Mouse (Mus musculus) cerebellum, adult 2 months (tissue): ENCODE data around the gene Cmtm3. TPM values are rescaled to one million over a fixed set of nuclear protein-coding genes. Genes with fewer than 3 reads are reported as not detected.
"Not testable (repeated sequence)": the region's sequence is repeated elsewhere in the genome, so short reads cannot be mapped to it uniquely, and the experiment has no call there.

Experiments used
- DNase-seq, 2 experiments: peaks; one replicate each; pipeline ENCODE4 v3.0.0; 2021
- H3K27ac ChIP-seq: fragments of 200-500 bp; 2 replicates; pipeline ENCODE4 v1.5.1; 2012; ENCODE audit warnings: low read length, control low read depth, inconsistent platforms; ENCODE audit not compliant: insufficient read depth
- H3K27me3 ChIP-seq: fragments of 200-500 bp; 2 replicates; pipeline ENCODE4 v1.6.1; 2012; ENCODE audit warnings: inconsistent platforms, mild to moderate bottlenecking, low read length, moderate library complexity; ENCODE audit not compliant: control insufficient read depth, insufficient read depth
- H3K4me1 ChIP-seq: fragments of 200-500 bp; 2 replicates; pipeline ENCODE4 v1.6.1; 2011; ENCODE audit warnings: low read length; ENCODE audit not compliant: control insufficient read depth, insufficient read depth
- H3K4me3 ChIP-seq: fragments of 200-500 bp; replicated peaks from 2 replicates; pipeline ENCODE3; 2011; ENCODE audit warnings: mild to moderate bottlenecking, low read depth, low read length, control low read depth; ENCODE audit not compliant: insufficient read depth
- CTCF ChIP-seq: fragments of 200-500 bp; IDR thresholded peaks from 2 replicates; pipeline ENCODE4 v1.5.1; 2011; ENCODE audit warnings: low read depth, mild to moderate bottlenecking, control low read depth, low read length, moderate library complexity, borderline replicate concordance; ENCODE audit not compliant: insufficient read depth
- POLR2A ChIP-seq: fragments of 200-500 bp; IDR thresholded peaks from 2 replicates; pipeline ENCODE4 v1.6.1; 2011; ENCODE audit warnings: low read length, control low read depth, borderline replicate concordance; ENCODE audit not compliant: insufficient read depth
- WGBS: fragments of 180-500 bp; shearing (Covaris S2); methylation state at CpG from one replicate; pipeline ENCODE4 v1.1.7; 2018; 5-methylcytosine and 5-hydroxymethylcytosine counted together
- polyA plus RNA-seq: library from polyadenylated mRNA; depleted of rRNA; stranded (reverse); fragments of >200 nt; gene quantifications from 2 replicates; pipeline ENCODE4 v1.2.3, GENCODE M21; 2012; rRNA removed

Cmtm3 gene
- 16.9 and 18.6 TPM in 2 replicates for polyA plus RNA-seq

GRCm38 (mm10) chr8:104339229-104339982, at the start of gene Cmtm3:
Cmtm3 (plus strand) TSS chr8:104339410.
- DNase-seq = peak in 1 of 2 experiments; percentile 27
- 36% methylated on average over 17 of the region's 18 CpGs for WGBS
- TF ChIP-seq POLR2A (no peak), CTCF (no peak)

GRCm38 (mm10) chr8:104293081-104293480, 46.1 kb upstream of the Cmtm3 start, which contains the start of gene Cmtm2a:
Cmtm2a (minus strand) TSS chr8:104293181.
- 84% methylated on average over 12 of the region's 12 CpGs for WGBS
- not testable (repeated sequence) for H3K27me3 ChIP-seq, DNase-seq, H3K4me3 ChIP-seq, H3K27ac ChIP-seq, H3K4me1 ChIP-seq

More at GRCm38 (mm10) chr8:104339229-104339982, at the start of gene Cmtm3:
- Histone ChIP-seq H3K4me3 (peak within 1 kb of the TSS; percentile 61), H3K27me3 (no peaks in the 10 kb centered on the region), H3K4me1 (peaks cover 8% of the 10 kb centered on the region; the same call in 1 of the 2 replicates), H3K27ac (no peak within 1 kb of the TSS)

GRCm38 (mm10) chr8:104294396-104294795, 44.8 kb upstream of the Cmtm3 start:
- Histone ChIP-seq H3K4me3 (no peak overlapping the region), H3K27me3 (no peaks in the 10 kb centered on the region), H3K27ac (no peak overlapping the region), H3K4me1 (no peaks in the 10 kb centered on the region)
- DNase-seq = no peak
- 92% methylated on average over 1 of the region's 1 CpGs for WGBS
- TF ChIP-seq POLR2A (no peak), CTCF (no peak)

DNA sequence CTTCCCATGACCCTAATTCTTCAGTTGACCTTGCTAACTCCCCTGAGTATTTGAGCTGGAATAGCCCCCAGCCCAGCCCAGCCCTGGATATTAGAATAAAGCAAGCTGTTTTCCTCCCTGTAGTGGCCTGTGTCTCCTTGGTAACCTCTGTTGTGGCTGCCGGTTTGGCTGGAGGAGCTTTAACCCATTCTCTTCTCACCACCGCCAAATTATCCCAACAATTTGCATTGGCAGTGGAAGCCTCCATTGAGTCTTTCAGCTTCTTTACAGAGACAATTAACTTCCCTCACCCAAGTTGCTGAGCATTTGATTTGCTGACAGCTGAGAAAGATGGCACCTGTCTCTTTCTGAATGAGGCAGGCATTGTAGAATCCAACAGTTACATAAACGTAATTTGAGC, 37.6 kb upstream of the Cmtm3 start:
- not testable (repeated sequence) for H3K4me3 ChIP-seq, H3K4me1 ChIP-seq, H3K27me3 ChIP-seq, H3K27ac ChIP-seq, DNase-seq
- WGBS = 22% methylated on average over 3 of the region's 3 CpGs

DNA sequence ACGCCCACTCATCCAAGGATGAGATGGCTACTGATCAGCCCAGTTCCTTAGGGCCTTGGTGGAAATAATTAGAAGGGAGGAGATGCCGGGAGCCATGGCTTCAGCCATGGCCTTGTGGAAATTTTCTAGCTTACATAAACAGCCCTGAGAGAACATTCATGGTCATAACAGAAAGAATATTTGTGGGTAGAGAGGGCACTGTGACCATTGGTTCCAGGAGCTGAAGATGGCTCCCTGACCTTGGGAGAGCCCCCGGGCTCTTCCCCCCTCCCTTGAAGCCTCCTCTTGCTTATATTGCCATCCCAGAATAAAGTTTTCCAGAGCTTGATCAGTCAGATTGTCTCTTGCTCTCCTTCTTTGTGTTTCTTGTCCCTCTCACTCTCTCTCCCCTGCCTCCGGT, 36.7 kb upstream of the Cmtm3 start:
- not testable (repeated sequence) for H3K4me3 ChIP-seq, H3K27me3 ChIP-seq, DNase-seq, H3K27ac ChIP-seq, H3K4me1 ChIP-seq
- 89% methylated on average over 4 of the region's 4 CpGs for WGBS

DNA sequence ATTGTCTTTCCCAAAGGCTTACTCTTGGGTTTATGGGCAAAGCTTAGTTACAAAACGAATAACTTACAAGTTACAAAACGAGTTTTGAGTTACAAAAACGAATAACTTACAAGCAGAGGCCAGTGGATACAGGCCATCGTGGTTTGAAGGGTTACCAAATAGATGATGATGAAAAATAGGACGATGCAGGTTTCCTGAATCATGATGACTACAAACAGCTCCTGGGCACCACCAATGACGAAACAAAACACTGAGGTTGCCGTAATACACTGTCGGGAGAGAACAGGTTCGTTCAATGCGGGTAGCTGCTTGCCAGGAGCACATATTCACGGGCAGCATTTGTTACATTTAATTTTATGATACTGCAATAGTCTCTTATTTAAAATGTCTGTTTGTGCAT, 34.2 kb upstream of the Cmtm3 start:
- no peak overlapping the region for H3K27ac ChIP-seq
- peaks cover 2% of the 10 kb centered on the region; the same call in 1 of the 2 replicates for H3K4me1 ChIP-seq
- DNase-seq = no peak
- no peak overlapping the region for H3K4me3 ChIP-seq
- WGBS = 89% methylated on average over 11 of the region's 11 CpGs
- TF ChIP-seq CTCF (no peak), POLR2A (no peak)
- H3K27me3 ChIP-seq = no peaks in the 10 kb centered on the region

DNA sequence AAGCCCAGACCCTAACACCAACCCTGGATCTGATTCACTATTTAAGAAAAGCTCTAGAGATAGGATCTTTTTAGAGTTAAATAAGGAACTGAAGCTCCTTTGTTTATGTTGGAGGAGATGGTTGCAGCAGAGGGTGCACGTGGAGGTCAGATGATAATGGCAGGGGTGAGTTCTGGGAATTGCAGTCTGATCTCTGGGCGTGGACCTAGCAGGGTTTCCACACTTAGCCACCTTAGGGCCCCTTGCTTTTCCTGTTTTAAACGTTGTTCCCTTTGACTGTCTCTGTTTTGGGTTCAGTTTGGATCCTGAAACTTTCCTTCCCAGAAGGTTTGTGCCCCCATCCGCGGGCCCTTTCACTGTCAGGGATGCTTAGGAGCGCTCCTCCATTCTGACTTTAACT, 30.9 kb upstream of the Cmtm3 start:
- DNase-seq, H3K27ac ChIP-seq, H3K4me1 ChIP-seq, H3K4me3 ChIP-seq, H3K27me3 ChIP-seq: not testable (repeated sequence)
- 79% methylated on average over 6 of the region's 6 CpGs for WGBS

- not testable (repeated sequence) for H3K27ac ChIP-seq
- peak; percentile 41 to 43 for DNase-seq
Observed at GRCm38 (mm10) chr8:104309441-104310155, 29.6 kb upstream of the Cmtm3 start, which contains the start of the genes Gm45711 and Cmtm1. Gm45711 (minus strand) TSS chr8:104310081. Cmtm1 (minus strand) TSS chr8:104310145.

DNA sequence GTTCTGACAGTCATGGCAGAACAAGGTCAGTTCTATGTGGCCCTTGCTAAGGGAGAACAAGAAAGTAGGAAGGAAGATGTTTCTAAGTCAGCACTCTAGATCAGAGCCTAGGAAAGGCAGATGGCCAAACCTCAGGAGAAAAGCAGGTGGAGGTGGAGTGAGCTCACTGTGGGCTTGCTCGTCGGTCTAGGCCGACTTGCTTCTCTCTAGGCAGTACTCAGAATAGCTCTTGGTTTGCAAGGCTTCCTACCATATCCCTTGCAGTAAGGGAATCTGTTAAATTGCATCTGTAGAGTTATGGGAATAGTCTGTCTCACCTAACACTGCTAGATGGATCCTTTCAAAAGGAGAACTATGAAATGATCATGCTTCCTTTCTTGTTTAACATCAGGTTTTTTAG, 27.2 kb upstream of the Cmtm3 start:
- WGBS = 56% methylated on average over 3 of the region's 3 CpGs
- not testable (repeated sequence) for DNase-seq

More at GRCm38 (mm10) chr8:104309441-104310155, 29.6 kb upstream of the Cmtm3 start, which contains the start of the genes Gm45711 and Cmtm1:
- not testable (repeated sequence) for H3K4me1 ChIP-seq, H3K27me3 ChIP-seq
- WGBS = 12% methylated on average over 36 of the region's 36 CpGs
- peak within 1 kb of the TSS; percentile 13 for H3K4me3 ChIP-seq

More for the DNA sequence above, 27.2 kb upstream of the Cmtm3 start:
- H3K27me3 ChIP-seq, H3K4me3 ChIP-seq, H3K4me1 ChIP-seq, H3K27ac ChIP-seq: not testable (repeated sequence)
